In genomic region chr17:15535943-15536342, GRCm38 (mm10) we compare ENCODE assay signal across 8 mouse cellular contexts. TPM values are rescaled to one million over a fixed set of nuclear protein-coding genes. Genes with fewer than 3 reads are reported as not detected.
A peak's percentile ranks its signal among the peaks of the same experiment; 100 is the strongest.
DNase-seq lines count a peak whose midpoint lies in the region; ATAC-seq lines count a peak whose summit lies in the region.

No protein-coding gene starts in this region.

- no peak for DNase-seq in kidney, postnatal 25 days
- no peak for DNase-seq in embryonic facial prominence, embryonic 10.5 days (ENCODE audit: low spot score)
- peak; percentile 31 for DNase-seq in naive thymus-derived CD4-positive, alpha-beta T cell, adult 2 months (ENCODE audit: low read depth)
- DNase-seq in urinary bladder, adult 18-20 months (ENCODE audit: low spot score in 2 of 2), result no peak
- DNase-seq in left cerebral cortex, adult 11 months (ENCODE audit: low spot score), result no peak
- no peak for DNase-seq in layer of hippocampus, postnatal 14 days (ENCODE audit: low spot score in 2 of 2)

- no peaks in the 10 kb centered on the region for H3K36me3 ChIP-seq in kidney, embryonic 15.5 days
- no peaks in the 10 kb centered on the region for H3K36me3 ChIP-seq in embryonic facial prominence, embryonic 10.5 days (replicated peaks)
- no peaks in the 10 kb centered on the region for H3K36me3 ChIP-seq in intestine, embryonic 15.5 days

- WGBS in kidney, embryonic 15.5 days, result 19% methylated on average over 8 of the region's 8 CpGs
- WGBS in embryonic facial prominence, embryonic 10.5 days, result 17% methylated on average over 8 of the region's 8 CpGs
- 20% methylated on average over 8 of the region's 8 CpGs for WGBS in intestine, embryonic 15.5 days

- H3K4me2 ChIP-seq in kidney, embryonic 15.5 days, result peak overlapping the region; percentile 76
- peak overlapping the region; percentile 89 for H3K4me2 ChIP-seq in intestine, embryonic 15.5 days (replicated peaks)

- ATAC-seq in kidney, embryonic 15.5 days (replicated peaks; ENCODE audit: low FRiP score), result no peak
- ATAC-seq in intestine, embryonic 15.5 days, result no peak

- H3K4me1 ChIP-seq in kidney, embryonic 15.5 days, result peaks cover 3% of the 10 kb centered on the region; the same call in 1 of the 2 replicates
- peaks cover 11% of the 10 kb centered on the region for H3K4me1 ChIP-seq in embryonic facial prominence, embryonic 10.5 days
- H3K4me1 ChIP-seq in intestine, embryonic 15.5 days (replicated peaks), result 0 out of 2 replicates have a peak, but pooled peaks cover 4% of the 10 kb centered on the region

- H3K27ac ChIP-seq in kidney, embryonic 15.5 days, result no peak overlapping the region
- no peak overlapping the region for H3K27ac ChIP-seq in embryonic facial prominence, embryonic 10.5 days (replicated peaks)
- H3K27ac ChIP-seq in intestine, embryonic 15.5 days, result no peak overlapping the region

- H3K9ac ChIP-seq in kidney, embryonic 15.5 days, result no peak overlapping the region
- no peak overlapping the region for H3K9ac ChIP-seq in intestine, embryonic 15.5 days

- H3K4me3 ChIP-seq in kidney, embryonic 15.5 days (replicated peaks), result peak overlapping the region; percentile 51
- H3K4me3 ChIP-seq in embryonic facial prominence, embryonic 10.5 days, result peak overlapping the region; percentile 63
- H3K4me3 ChIP-seq in intestine, embryonic 15.5 days (replicated peaks), result peak overlapping the region; percentile 44

- peaks cover 30% of the 10 kb centered on the region for H3K27me3 ChIP-seq in kidney, embryonic 15.5 days
- peaks cover 38% of the 10 kb centered on the region for H3K27me3 ChIP-seq in embryonic facial prominence, embryonic 10.5 days (replicated peaks; ENCODE audit: low read depth, poor library complexity, severe bottlenecking)
- peaks cover 13% of the 10 kb centered on the region for H3K27me3 ChIP-seq in intestine, embryonic 15.5 days (replicated peaks)

- no peaks in the 10 kb centered on the region for H3K9me3 ChIP-seq in kidney, embryonic 15.5 days (replicated peaks)
- H3K9me3 ChIP-seq in embryonic facial prominence, embryonic 10.5 days, result 0 out of 2 replicates have a peak, but pooled peaks cover 2% of the 10 kb centered on the region
- no peaks in the 10 kb centered on the region for H3K9me3 ChIP-seq in intestine, embryonic 15.5 days

RNA-seq across cellular contexts. Expression of gene Pdcd2, which starts 8.8 kb away (rescaled TPM):
- polyA plus RNA-seq in kidney, embryonic 15.5 days (2015; fragmentation: Nextera tagmentation; extraction: Ambion mirVana), result 44.8 and 51.2 TPM in 2 replicates
- polyA plus RNA-seq in embryonic facial prominence, embryonic 10.5 days (2016; fragmentation: Nextera tagmentation; extraction: Ambion mirVana), result 43.3 and 45.5 TPM in 2 replicates
- polyA plus RNA-seq in intestine, embryonic 15.5 days (2015; fragmentation: Nextera tagmentation; extraction: Ambion mirVana), result 49.9 and 57.0 TPM in 2 replicates
- total RNA-seq in layer of hippocampus, postnatal 14 days (2021), result 10 to 100 TPM; 15.1 to 20.0 TPM

RNA-seq across cellular contexts. Expression of gene Prdm9, which starts 28.2 kb away (rescaled TPM):
- polyA plus RNA-seq in kidney, embryonic 15.5 days (2015; fragmentation: Nextera tagmentation; extraction: Ambion mirVana), result 2.0 and 2.9 TPM in 2 replicates
- 1.5 and 2.3 TPM in 2 replicates for polyA plus RNA-seq in embryonic facial prominence, embryonic 10.5 days (2016; fragmentation: Nextera tagmentation; extraction: Ambion mirVana)
- 1.2 and 2.2 TPM in 2 replicates for polyA plus RNA-seq in intestine, embryonic 15.5 days (2015; fragmentation: Nextera tagmentation; extraction: Ambion mirVana)
- total RNA-seq in layer of hippocampus, postnatal 14 days (2021), result 1 to 10 TPM; 2.8 to 3.7 TPM

RNA-seq across cellular contexts. Expression of gene Tbp, which starts 36.3 kb away (rescaled TPM):
- 49.4 and 51.1 TPM in 2 replicates for polyA plus RNA-seq in kidney, embryonic 15.5 days (2015; fragmentation: Nextera tagmentation; extraction: Ambion mirVana)
- 62.8 and 68.5 TPM in 2 replicates for polyA plus RNA-seq in embryonic facial prominence, embryonic 10.5 days (2016; fragmentation: Nextera tagmentation; extraction: Ambion mirVana)
- 36.3 and 42.2 TPM in 2 replicates for polyA plus RNA-seq in intestine, embryonic 15.5 days (2015; fragmentation: Nextera tagmentation; extraction: Ambion mirVana)
- 10 to 100 TPM; 28.5 to 34.3 TPM for total RNA-seq in layer of hippocampus, postnatal 14 days (2021)

RNA-seq across cellular contexts. Expression of gene Psmb1, which starts 36.4 kb away (rescaled TPM):
- polyA plus RNA-seq in kidney, embryonic 15.5 days (2015; fragmentation: Nextera tagmentation; extraction: Ambion mirVana), result 265 and 285 TPM in 2 replicates
- 281 and 290 TPM in 2 replicates for polyA plus RNA-seq in embryonic facial prominence, embryonic 10.5 days (2016; fragmentation: Nextera tagmentation; extraction: Ambion mirVana)
- polyA plus RNA-seq in intestine, embryonic 15.5 days (2015; fragmentation: Nextera tagmentation; extraction: Ambion mirVana), result 258 and 264 TPM in 2 replicates
- 100 to 1,000 TPM; 127 to 134 TPM for total RNA-seq in layer of hippocampus, postnatal 14 days (2021)
